Mouse (Mus musculus) limb, embryonic 15.5 days (tissue): Measurements from ENCODE around the gene Fam83g. TPM values are rescaled to one million over a fixed set of nuclear protein-coding genes. Genes with fewer than 3 reads are reported as not detected.
"Not testable (repeated sequence)": the region's sequence is repeated elsewhere in the genome, so short reads cannot be mapped to it uniquely, and the experiment has no call there.

Experiments
- ATAC-seq: fragments of 200-750 bp; cut with Nextera tagmentation; 2 replicates; pipeline ENCODE4 v1.8.0; 2017; ENCODE audit warnings: low read depth, moderate TSS enrichment; ENCODE audit not compliant: insufficient number of reproducible peaks, low FRiP score, low TSS enrichment
- H3K27ac ChIP-seq: fragments of 300-500 bp; sonication (generic); 2 replicates; pipeline ENCODE4 v1.5.1; 2015; ENCODE audit warnings: moderate library complexity, mild to moderate bottlenecking, inconsistent platforms
- H3K27me3 ChIP-seq: fragments of 300-500 bp; sonication (generic); 2 replicates; pipeline ENCODE4 v1.6.1; 2015; ENCODE audit warnings: inconsistent platforms
- H3K36me3 ChIP-seq: fragments of 300-500 bp; sonication (generic); 2 replicates; pipeline ENCODE4 v1.6.1; 2015; ENCODE audit warnings: inconsistent platforms
- H3K4me1 ChIP-seq: fragments of 300-500 bp; sonication (generic); 2 replicates; pipeline ENCODE4 v1.6.1; 2015; ENCODE audit warnings: inconsistent platforms
- H3K4me2 ChIP-seq: fragments of 300-500 bp; sonication (generic); 2 replicates; pipeline ENCODE4 v1.6.1; 2015; ENCODE audit warnings: mild to moderate bottlenecking, inconsistent platforms
- H3K4me3 ChIP-seq: fragments of 300-500 bp; sonication (generic); 2 replicates; pipeline ENCODE4 v1.5.1; 2015; ENCODE audit warnings: mild to moderate bottlenecking, inconsistent platforms
- H3K9ac ChIP-seq: fragments of 300-500 bp; sonication (generic); 2 replicates; pipeline ENCODE4 v1.6.1; 2015; ENCODE audit warnings: inconsistent platforms
- H3K9me3 ChIP-seq: fragments of 300-500 bp; sonication (generic); 2 replicates; pipeline ENCODE4 v1.6.1; 2016; ENCODE audit warnings: inconsistent platforms
- WGBS: fragments of 180-500 bp; shearing (Covaris S2); methylation state at CpG from one replicate; pipeline ENCODE4 v1.1.7; 2015; 5-methylcytosine and 5-hydroxymethylcytosine counted together
- polyA plus RNA-seq: library from polyadenylated mRNA; unstranded; fragments of >200 nt; fragmentation: Nextera tagmentation; extraction: Ambion mirVana; gene quantifications from 2 replicates; pipeline ENCODE4 v1.2.1, GENCODE M21; 2015

Gene Fam83g
- 7.6 and 7.9 TPM in 2 replicates for polyA plus RNA-seq

- peak; percentile 35; the same call in 1 of the 2 replicates for ATAC-seq
- H3K9ac ChIP-seq: peak within 1 kb of the TSS; percentile 18; the same call in 1 of the 2 replicates
- no peaks in the 10 kb centered on the region for H3K36me3 ChIP-seq
- H3K4me1 ChIP-seq: peaks cover 25% of the 10 kb centered on the region
- no peak within 1 kb of the TSS for H3K27ac ChIP-seq
- no peaks in the 10 kb centered on the region for H3K9me3 ChIP-seq
- peaks cover 31% of the 10 kb centered on the region for H3K27me3 ChIP-seq
- peak within 1 kb of the TSS; percentile 77 for H3K4me2 ChIP-seq
- WGBS: 2% methylated on average over 76 of the region's 76 CpGs
- H3K4me3 ChIP-seq: peak within 1 kb of the TSS; percentile 45
Observed at GRCm38 (mm10) chr11:61683907-61684731, at the start of gene Fam83g. Fam83g (plus strand) TSS chr11:61684091.

- H3K9me3 ChIP-seq, H3K4me1 ChIP-seq, H3K36me3 ChIP-seq, H3K27ac ChIP-seq, H3K4me2 ChIP-seq, H3K4me3 ChIP-seq, H3K9ac ChIP-seq, ATAC-seq, H3K27me3 ChIP-seq: not testable (repeated sequence)
- 93% methylated on average over 3 of the region's 4 CpGs for WGBS
Observed at GRCm38 (mm10) chr11:61636309-61636708, 47.6 kb upstream of the Fam83g start.

GRCm38 (mm10) chr11:61637413-61637812 is 46.5 kb upstream of the Fam83g start:
- Histone ChIP-seq H3K9ac (no peak overlapping the region), H3K4me1 (no peaks in the 10 kb centered on the region), H3K9me3 (no peaks in the 10 kb centered on the region), H3K27ac (no peak overlapping the region), H3K4me3 (no peak overlapping the region), H3K4me2 (no peak overlapping the region), H3K27me3 (no peaks in the 10 kb centered on the region), H3K36me3 (no peaks in the 10 kb centered on the region)
- ATAC-seq: no peak
- WGBS: 52% methylated on average over 1 of the region's 1 CpGs

DNA sequence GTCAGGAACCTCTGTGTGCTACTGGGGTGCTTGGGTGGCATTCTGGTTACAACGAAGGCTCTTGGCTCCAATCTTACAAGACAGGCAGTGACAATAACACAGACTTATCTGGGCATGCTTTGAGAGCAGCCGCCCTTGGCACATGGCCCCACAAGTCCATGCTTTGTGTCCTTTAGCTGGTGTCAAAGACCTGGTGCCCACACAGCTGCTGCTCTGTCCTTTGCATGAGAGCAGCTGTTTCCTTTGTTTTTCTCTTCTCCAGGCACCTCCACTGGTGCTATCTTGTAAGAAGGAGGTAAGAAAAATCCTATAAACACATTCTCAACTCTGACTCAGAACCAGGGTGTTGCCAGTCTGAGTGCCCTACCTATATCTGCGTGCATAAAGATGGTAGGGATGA is 46.0 kb upstream of the Fam83g start:
- H3K4me2 ChIP-seq: no peak overlapping the region
- 86% methylated on average over 3 of the region's 3 CpGs for WGBS
- H3K9me3 ChIP-seq: no peaks in the 10 kb centered on the region
- H3K4me1 ChIP-seq: no peaks in the 10 kb centered on the region
- no peak for ATAC-seq
- H3K27ac ChIP-seq: no peak overlapping the region
- H3K27me3 ChIP-seq: no peaks in the 10 kb centered on the region
- no peaks in the 10 kb centered on the region for H3K36me3 ChIP-seq
- H3K9ac ChIP-seq: no peak overlapping the region
- no peak overlapping the region for H3K4me3 ChIP-seq

- 0 out of 2 replicates have a peak, but pooled peaks cover 4% of the 10 kb centered on the region for H3K4me1 ChIP-seq
- H3K4me3 ChIP-seq: no peak overlapping the region
- H3K9ac ChIP-seq: no peak overlapping the region
- no peaks in the 10 kb centered on the region for H3K27me3 ChIP-seq
- 63% methylated on average over 12 of the region's 12 CpGs for WGBS
- no peak overlapping the region for H3K4me2 ChIP-seq
- H3K36me3 ChIP-seq: no peaks in the 10 kb centered on the region
- ATAC-seq: no peak
- no peak overlapping the region for H3K27ac ChIP-seq
- no peaks in the 10 kb centered on the region for H3K9me3 ChIP-seq
Observed at GRCm38 (mm10) chr11:61638764-61639536, 44.9 kb upstream of the Fam83g start.

DNA sequence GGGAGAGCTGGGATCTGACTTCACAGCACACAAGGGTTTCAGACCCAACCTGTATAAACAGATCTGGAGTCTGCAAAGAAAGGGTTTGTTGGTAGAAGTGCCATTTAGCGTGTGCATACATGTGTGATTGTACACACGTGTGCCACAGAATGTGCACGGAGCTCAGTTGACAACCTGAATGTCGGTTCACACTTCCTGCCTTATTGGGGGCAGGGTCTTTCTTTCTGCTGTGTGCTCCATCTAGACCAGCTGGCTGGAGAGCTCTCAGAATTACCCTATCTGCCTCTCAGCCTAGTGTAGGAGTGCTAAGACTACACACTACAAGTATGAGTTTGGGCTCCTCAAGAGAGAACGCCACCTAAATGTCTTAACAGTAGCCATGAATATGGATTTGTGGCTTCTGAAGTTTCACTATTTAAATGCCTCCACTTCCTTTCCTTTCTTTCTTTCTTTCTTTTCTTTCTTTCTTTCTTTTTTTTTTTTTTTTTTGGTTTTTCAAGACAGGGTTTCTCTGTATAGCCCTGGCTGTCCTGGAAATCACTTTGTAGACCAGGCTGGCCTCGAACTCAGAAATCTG is 44.2 kb upstream of the Fam83g start:
- Histone ChIP-seq H3K4me3 (no peak overlapping the region), H3K9me3 (no peaks in the 10 kb centered on the region), H3K27ac (no peak overlapping the region), H3K4me2 (no peak overlapping the region), H3K9ac (no peak overlapping the region), H3K36me3 (no peaks in the 10 kb centered on the region), H3K27me3 (no peaks in the 10 kb centered on the region), H3K4me1 (peaks cover 9% of the 10 kb centered on the region; the same call in 1 of the 2 replicates)
- no peak for ATAC-seq
- 89% methylated on average over 6 of the region's 6 CpGs for WGBS

DNA sequence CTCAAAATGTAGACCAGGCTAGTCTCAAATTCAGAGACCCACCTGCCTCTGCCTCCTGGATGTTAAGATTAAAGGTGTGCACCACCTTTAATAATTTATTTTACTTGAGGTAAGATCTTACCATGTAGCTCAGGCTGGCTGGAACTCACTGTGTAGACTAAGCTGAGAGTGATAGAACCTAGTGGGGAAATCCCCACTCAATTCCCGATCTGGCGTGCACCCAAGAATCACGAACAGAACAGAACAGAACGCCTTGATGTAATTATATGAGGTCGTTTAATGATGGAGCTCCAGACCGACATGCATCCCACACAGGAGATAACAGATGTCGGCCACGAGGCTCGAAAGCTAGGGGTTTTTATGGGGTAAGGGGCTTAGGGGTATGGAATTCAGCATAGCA is 43.3 kb upstream of the Fam83g start:
- ATAC-seq, H3K36me3 ChIP-seq, H3K4me2 ChIP-seq, H3K27ac ChIP-seq, H3K9me3 ChIP-seq, H3K27me3 ChIP-seq, H3K4me3 ChIP-seq, H3K9ac ChIP-seq: not testable (repeated sequence)
- 31% methylated on average over 9 of the region's 9 CpGs for WGBS
- peaks cover 13% of the 10 kb centered on the region for H3K4me1 ChIP-seq

DNA sequence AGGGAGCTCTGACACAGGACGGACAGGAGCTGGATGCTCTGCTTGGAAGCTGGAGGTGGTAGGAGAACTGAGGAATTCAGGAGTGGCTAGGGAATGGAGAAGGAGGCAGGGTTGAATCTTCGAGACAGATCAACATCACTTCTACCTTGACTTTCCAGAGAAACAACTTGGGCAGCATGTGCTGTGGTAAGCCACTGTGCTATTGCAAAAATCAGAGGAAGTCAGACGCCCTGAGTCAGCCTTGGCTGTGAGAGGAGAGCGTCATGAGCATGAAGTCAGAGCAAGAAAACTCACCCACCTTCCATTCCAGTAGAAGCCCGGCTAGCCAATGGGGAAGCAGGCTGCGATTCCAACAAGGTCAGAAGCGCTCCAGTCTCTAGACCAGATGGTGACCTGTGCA is 41.8 kb upstream of the Fam83g start:
- 81% methylated on average over 7 of the region's 7 CpGs for WGBS
- no peak overlapping the region for H3K4me2 ChIP-seq
- H3K27ac ChIP-seq: no peak overlapping the region
- no peak for ATAC-seq
- no peaks in the 10 kb centered on the region for H3K36me3 ChIP-seq
- H3K9ac ChIP-seq: no peak overlapping the region
- peaks cover 13% of the 10 kb centered on the region for H3K4me1 ChIP-seq
- no peaks in the 10 kb centered on the region for H3K9me3 ChIP-seq
- no peak overlapping the region for H3K4me3 ChIP-seq
- H3K27me3 ChIP-seq: no peaks in the 10 kb centered on the region

- 60% methylated on average over 5 of the region's 5 CpGs for WGBS
- no peaks in the 10 kb centered on the region for H3K36me3 ChIP-seq
- H3K9ac ChIP-seq: no peak overlapping the region
- no peak overlapping the region for H3K4me2 ChIP-seq
- H3K9me3 ChIP-seq: no peaks in the 10 kb centered on the region
- H3K27ac ChIP-seq: 0 out of 2 replicates have a peak overlapping the region, but pooled peaks have one; percentile 14
- peaks cover 13% of the 10 kb centered on the region for H3K4me1 ChIP-seq
- H3K4me3 ChIP-seq: no peak overlapping the region
- no peaks in the 10 kb centered on the region for H3K27me3 ChIP-seq
- no peak for ATAC-seq
Observed at GRCm38 (mm10) chr11:61643184-61643961, 40.5 kb upstream of the Fam83g start.

GRCm38 (mm10) chr11:61644576-61645326 is 39.1 kb upstream of the Fam83g start:
- no peak for ATAC-seq
- 42% methylated on average over 11 of the region's 11 CpGs for WGBS
- H3K4me1 ChIP-seq: peaks cover 13% of the 10 kb centered on the region
- no peak overlapping the region for H3K9ac ChIP-seq
- no peaks in the 10 kb centered on the region for H3K9me3 ChIP-seq
- no peaks in the 10 kb centered on the region for H3K36me3 ChIP-seq
- no peak overlapping the region for H3K4me3 ChIP-seq
- H3K27me3 ChIP-seq: no peaks in the 10 kb centered on the region
- H3K27ac ChIP-seq: peak overlapping the region; percentile 66; the same call in 1 of the 2 replicates
- no peak overlapping the region for H3K4me2 ChIP-seq

- Histone ChIP-seq H3K27me3 (no peaks in the 10 kb centered on the region), H3K4me1 (peaks cover 13% of the 10 kb centered on the region), H3K4me3 (no peak overlapping the region), H3K9me3 (no peaks in the 10 kb centered on the region), H3K4me2 (no peak overlapping the region), H3K27ac (no peak overlapping the region), H3K9ac (no peak overlapping the region), H3K36me3 (no peaks in the 10 kb centered on the region)
- 63% methylated on average over 5 of the region's 5 CpGs for WGBS
- no peak for ATAC-seq
Observed at GRCm38 (mm10) chr11:61645357-61645857, 38.5 kb upstream of the Fam83g start.
